Mouse (Mus musculus): ENCODE data around the gene Cul7.

Gene Cul7

GRCm38 (mm10) chr17:46612189-46612588 is 37.9 kb upstream of the Cul7 start:
- Histone ChIP-seq H3K4me1 (replicated peaks; ENCODE audit: low read depth, low read length) (peaks cover 89% of the 10 kb centered on the region), H3K27me3 (ENCODE audit: insufficient read depth, low read length) (no peaks in the 10 kb centered on the region), H3K9me3 (ENCODE audit: low read length) (no peaks in the 10 kb centered on the region), H3K36me3 (ENCODE audit: insufficient read depth, low read length) (no peaks in the 10 kb centered on the region), H3K4me3 (replicated peaks; ENCODE audit: low read length) (peak overlapping the region; percentile 71)
- TF ChIP-seq NANOG (IDR thresholded peaks at IDR 0.05; ENCODE audit: borderline replicate concordance, low read length), result no peak
- TF ChIP-seq CTCF (conservative IDR thresholded peaks at IDR 0.05; ENCODE audit: low read length), result no peak
- TF ChIP-seq POU5F1 (IDR thresholded peaks at IDR 0.05; ENCODE audit: borderline replicate concordance, low read length), result no peak

- no peaks in the 10 kb centered on the region for H3K27me3 ChIP-seq (ENCODE audit: insufficient read depth, low read length)
- no peaks in the 10 kb centered on the region for H3K36me3 ChIP-seq (ENCODE audit: insufficient read depth, low read length)
- peak overlapping the region; percentile 71 for H3K4me3 ChIP-seq (replicated peaks; ENCODE audit: low read length)
- no peaks in the 10 kb centered on the region for H3K9me3 ChIP-seq (ENCODE audit: low read length)
- no peak for TF ChIP-seq POU5F1 (IDR thresholded peaks at IDR 0.05; ENCODE audit: borderline replicate concordance, low read length)
- TF ChIP-seq NANOG (IDR thresholded peaks at IDR 0.05; ENCODE audit: borderline replicate concordance, low read length), result no peak
- TF ChIP-seq CTCF (conservative IDR thresholded peaks at IDR 0.05; ENCODE audit: low read length), result no peak
- peaks cover 89% of the 10 kb centered on the region for H3K4me1 ChIP-seq (replicated peaks; ENCODE audit: low read depth, low read length)
Measured at GRCm38 (mm10) chr17:46612820-46613219, 37.3 kb upstream of the Cul7 start.

GRCm38 (mm10) chr17:46613229-46613628 is 36.9 kb upstream of the Cul7 start:
- no peaks in the 10 kb centered on the region for H3K27me3 ChIP-seq (ENCODE audit: insufficient read depth, low read length)
- H3K4me3 ChIP-seq (replicated peaks; ENCODE audit: low read length), result no peak overlapping the region; the same call in 1 of the 2 replicates
- H3K36me3 ChIP-seq (ENCODE audit: insufficient read depth, low read length), result no peaks in the 10 kb centered on the region
- H3K9me3 ChIP-seq (ENCODE audit: low read length), result no peaks in the 10 kb centered on the region
- H3K4me1 ChIP-seq (replicated peaks; ENCODE audit: low read depth, low read length), result peaks cover 89% of the 10 kb centered on the region
- TF ChIP-seq CTCF (conservative IDR thresholded peaks at IDR 0.05; ENCODE audit: low read length), result no peak

GRCm38 (mm10) chr17:46617799-46618198 is 32.3 kb upstream of the Cul7 start:
- Histone ChIP-seq H3K27me3 (ENCODE audit: insufficient read depth, low read length) (no peaks in the 10 kb centered on the region), H3K9me3 (ENCODE audit: low read length) (no peaks in the 10 kb centered on the region), H3K4me3 (replicated peaks; ENCODE audit: low read length) (peak overlapping the region; percentile 63; the same call in 1 of the 2 replicates), H3K36me3 (ENCODE audit: insufficient read depth, low read length) (no peaks in the 10 kb centered on the region), H3K4me1 (replicated peaks; ENCODE audit: low read depth, low read length) (peaks cover 94% of the 10 kb centered on the region)
- TF ChIP-seq CTCF (conservative IDR thresholded peaks at IDR 0.05; ENCODE audit: low read length) (no peak), NANOG (IDR thresholded peaks at IDR 0.05; ENCODE audit: borderline replicate concordance, low read length) (no peak), POU5F1 (IDR thresholded peaks at IDR 0.05; ENCODE audit: borderline replicate concordance, low read length) (no peak)

- TF ChIP-seq NANOG (IDR thresholded peaks at IDR 0.05; ENCODE audit: borderline replicate concordance, low read length) (no peak), CTCF (conservative IDR thresholded peaks at IDR 0.05; ENCODE audit: low read length) (no peak), POU5F1 (IDR thresholded peaks at IDR 0.05; ENCODE audit: borderline replicate concordance, low read length) (no peak)
- H3K36me3 ChIP-seq (ENCODE audit: insufficient read depth, low read length), result no peaks in the 10 kb centered on the region
- peaks cover 96% of the 10 kb centered on the region for H3K4me1 ChIP-seq (replicated peaks; ENCODE audit: low read depth, low read length)
- H3K27me3 ChIP-seq (ENCODE audit: insufficient read depth, low read length), result no peaks in the 10 kb centered on the region
- H3K9me3 ChIP-seq (ENCODE audit: low read length), result no peaks in the 10 kb centered on the region
- H3K4me3 ChIP-seq (replicated peaks; ENCODE audit: low read length), result peak overlapping the region; percentile 63
Measured at GRCm38 (mm10) chr17:46618394-46618768, 31.8 kb upstream of the Cul7 start.

- H3K4me3 ChIP-seq (replicated peaks; ENCODE audit: low read length), result peak overlapping the region; percentile 63
- H3K9me3 ChIP-seq (ENCODE audit: low read length), result no peaks in the 10 kb centered on the region
- H3K36me3 ChIP-seq (ENCODE audit: insufficient read depth, low read length), result no peaks in the 10 kb centered on the region
- peaks cover 96% of the 10 kb centered on the region for H3K4me1 ChIP-seq (replicated peaks; ENCODE audit: low read depth, low read length)
- no peaks in the 10 kb centered on the region for H3K27me3 ChIP-seq (ENCODE audit: insufficient read depth, low read length)
- TF ChIP-seq NANOG (IDR thresholded peaks at IDR 0.05; ENCODE audit: borderline replicate concordance, low read length) (no peak), CTCF (conservative IDR thresholded peaks at IDR 0.05; ENCODE audit: low read length) (no peak), POU5F1 (IDR thresholded peaks at IDR 0.05; ENCODE audit: borderline replicate concordance, low read length) (no peak)
Measured at GRCm38 (mm10) chr17:46618769-46619682, 31.1 kb upstream of the Cul7 start.

- H3K27me3 ChIP-seq (ENCODE audit: insufficient read depth, low read length), result no peaks in the 10 kb centered on the region
- no peak for TF ChIP-seq CTCF (conservative IDR thresholded peaks at IDR 0.05; ENCODE audit: low read length)
- H3K4me1 ChIP-seq (replicated peaks; ENCODE audit: low read depth, low read length), result peaks cover 98% of the 10 kb centered on the region
- no peaks in the 10 kb centered on the region for H3K9me3 ChIP-seq (ENCODE audit: low read length)
- H3K36me3 ChIP-seq (ENCODE audit: insufficient read depth, low read length), result no peaks in the 10 kb centered on the region
- peak overlapping the region; percentile 63 for H3K4me3 ChIP-seq (replicated peaks; ENCODE audit: low read length)
Measured at GRCm38 (mm10) chr17:46619683-46620357, 30.3 kb upstream of the Cul7 start.

- TF ChIP-seq CTCF (conservative IDR thresholded peaks at IDR 0.05; ENCODE audit: low read length) (no peak), POU5F1 (IDR thresholded peaks at IDR 0.05; ENCODE audit: borderline replicate concordance, low read length) (no peak), NANOG (IDR thresholded peaks at IDR 0.05; ENCODE audit: borderline replicate concordance, low read length) (no peak)
Measured at GRCm38 (mm10) chr17:46621324-46621723, 28.8 kb upstream of the Cul7 start.

More at GRCm38 (mm10) chr17:46621324-46621723, 28.8 kb upstream of the Cul7 start:
- Histone ChIP-seq H3K4me3 (replicated peaks; ENCODE audit: low read length) (peak overlapping the region; percentile 35; the same call in 1 of the 2 replicates), H3K4me1 (replicated peaks; ENCODE audit: low read depth, low read length) (peaks cover 98% of the 10 kb centered on the region), H3K9me3 (ENCODE audit: low read length) (no peaks in the 10 kb centered on the region), H3K36me3 (ENCODE audit: insufficient read depth, low read length) (no peaks in the 10 kb centered on the region), H3K27me3 (ENCODE audit: insufficient read depth, low read length) (no peaks in the 10 kb centered on the region)
